Mouse (Mus musculus): ENCODE data around the gene 9430097D07Rik.

Gene 9430097D07Rik

DNA sequence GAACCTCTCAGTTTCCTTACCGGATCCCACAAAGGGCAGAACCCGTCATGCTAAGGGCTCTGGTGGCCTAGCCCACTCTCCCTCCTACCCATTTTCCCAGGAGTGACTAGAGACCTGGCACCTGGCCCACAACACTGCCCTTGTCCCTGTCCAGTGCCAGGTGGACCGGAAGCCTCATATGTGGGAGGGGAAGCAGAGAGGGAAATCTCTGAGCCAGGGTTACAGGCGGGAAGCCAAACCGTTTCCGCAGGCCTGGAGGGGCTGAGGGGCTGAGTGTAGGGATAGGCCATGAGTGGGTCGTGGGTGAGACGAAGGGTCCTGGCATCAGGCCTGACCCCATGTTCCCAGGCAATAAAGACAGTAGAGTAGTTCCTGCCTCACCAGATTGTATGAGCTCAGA lies 23.0 kb upstream of the 9430097D07Rik start:
- in situ Hi-C loops (cut with MboI; ENCODE audit: unreplicated experiment in 2 of 2): loop anchor here in 1 of 2 experiments (25.0 kb wide), 1 partner anchor 89 kb away; no protein-coding TSS in a partner anchor

DNA sequence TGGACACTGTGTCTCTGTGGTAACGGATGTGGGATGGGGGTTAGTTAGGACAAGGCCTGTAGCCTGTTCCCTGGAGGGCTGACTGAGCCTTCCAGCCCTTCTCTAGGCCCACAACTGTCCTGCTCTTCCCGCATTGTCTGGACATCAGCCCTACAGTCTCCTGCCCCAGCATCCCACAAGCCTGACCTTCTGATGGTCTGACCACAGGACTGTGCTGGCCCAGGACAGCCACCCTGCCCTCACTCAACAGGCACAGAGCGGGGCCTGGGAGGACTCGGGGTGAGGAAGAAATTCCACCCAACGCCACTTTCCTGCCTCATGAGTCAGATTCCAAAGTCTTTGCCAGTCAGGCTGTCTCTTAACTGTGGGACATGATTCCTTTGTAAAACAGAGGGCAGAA lies 22.2 kb upstream of the 9430097D07Rik start:
- in situ Hi-C loops (cut with MboI; ENCODE audit: unreplicated experiment in 2 of 2): loop anchor here in 1 of 2 experiments (25.0 kb wide), 1 partner anchor 90 kb away; no protein-coding TSS in a partner anchor

GRCm38 (mm10) chr2:32597248-32597647 lies 21.8 kb upstream of the 9430097D07Rik start:
- in situ Hi-C loops (cut with MboI; ENCODE audit: unreplicated experiment in 2 of 2): loop anchor here in 1 of 2 experiments (25.0 kb wide), 1 partner anchor 90 kb away; no protein-coding TSS in a partner anchor

GRCm38 (mm10) chr2:32596725-32597124 lies 21.2 kb upstream of the 9430097D07Rik start:
- in situ Hi-C loops (cut with MboI; ENCODE audit: unreplicated experiment in 2 of 2): loop anchor here in 1 of 2 experiments (25.0 kb wide), 1 partner anchor 91 kb away; no protein-coding TSS in a partner anchor

- in situ Hi-C loops (cut with MboI; ENCODE audit: unreplicated experiment in 2 of 2): loop anchor here in 1 of 2 experiments (25.0 kb wide), 1 partner anchor 96 kb away; no protein-coding TSS in a partner anchor
Measured at GRCm38 (mm10) chr2:32591249-32591648, 15.8 kb upstream of the 9430097D07Rik start.

- in situ Hi-C loops (cut with MboI; ENCODE audit: unreplicated experiment in 2 of 2): loop anchor here in 1 of 2 experiments (25.0 kb wide), 1 partner anchor 97 kb away; no protein-coding TSS in a partner anchor
Measured at GRCm38 (mm10) chr2:32590224-32590623, 14.7 kb upstream of the 9430097D07Rik start.

DNA sequence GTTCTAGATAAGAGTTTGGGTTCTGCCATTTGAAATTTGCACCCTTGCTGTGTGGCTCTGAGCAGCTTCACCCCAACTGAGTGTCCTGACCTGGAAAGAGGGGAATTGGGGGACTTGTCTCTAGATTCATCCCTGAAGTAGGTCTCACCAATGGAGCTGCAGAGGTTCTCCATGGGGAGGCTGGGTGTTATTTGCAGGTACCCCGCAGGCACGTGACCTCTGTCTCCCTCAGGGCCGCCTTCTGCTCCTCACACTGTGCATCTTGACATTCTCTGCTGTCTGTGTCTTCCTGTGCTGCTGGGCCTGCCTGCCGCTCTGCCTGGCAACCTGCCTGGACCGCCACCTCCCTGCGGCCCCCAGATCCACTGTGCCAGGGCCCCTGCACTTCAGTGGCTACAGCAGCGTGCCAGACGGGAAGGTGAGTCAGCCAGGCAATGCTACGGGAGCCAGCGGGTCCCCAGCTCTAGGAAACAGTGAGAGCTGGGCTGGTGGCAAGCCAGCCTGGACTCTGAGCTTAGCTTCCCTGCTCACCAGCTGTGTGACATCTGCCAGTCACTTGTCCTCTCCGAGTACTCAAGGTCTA lies 13.8 kb upstream of the 9430097D07Rik start:
- in situ Hi-C loops (cut with MboI; ENCODE audit: unreplicated experiment in 2 of 2): loop anchor here in 1 of 2 experiments (25.0 kb wide), 1 partner anchor 98 kb away; no protein-coding TSS in a partner anchor

DNA sequence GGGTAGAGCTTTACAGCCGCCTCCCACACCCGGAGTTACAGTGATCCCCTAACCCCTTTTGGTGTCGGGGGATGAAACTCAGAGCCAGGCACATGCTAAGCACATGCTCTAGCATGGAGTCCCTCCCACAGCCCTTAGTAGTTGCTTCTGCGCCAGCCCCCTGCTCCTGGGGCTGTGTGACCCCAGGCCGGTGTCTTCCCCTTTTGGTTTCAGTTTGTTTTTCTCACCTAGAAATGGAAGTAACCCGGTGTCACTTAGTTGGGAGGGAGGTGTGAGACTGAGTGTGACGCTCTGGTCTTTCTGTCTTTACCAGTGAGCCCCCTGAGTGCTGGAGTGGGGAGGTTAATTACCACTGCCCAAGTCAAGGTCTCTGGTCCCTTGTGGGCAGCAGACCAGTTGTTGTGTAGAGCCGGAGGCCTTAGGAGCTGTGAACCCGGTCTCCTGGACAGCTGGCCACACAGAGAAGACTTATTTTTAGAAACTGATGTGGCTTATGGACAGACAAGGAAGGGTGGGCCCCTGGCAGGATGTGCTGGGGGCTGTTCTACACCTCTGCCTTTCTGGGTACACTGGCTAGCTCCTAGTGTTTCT lies 12.3 kb upstream of the 9430097D07Rik start:
- in situ Hi-C loops (cut with MboI; ENCODE audit: unreplicated experiment in 2 of 2): loop anchor here in 1 of 2 experiments (25.0 kb wide), 1 partner anchor 99 kb away; no protein-coding TSS in a partner anchor

DNA sequence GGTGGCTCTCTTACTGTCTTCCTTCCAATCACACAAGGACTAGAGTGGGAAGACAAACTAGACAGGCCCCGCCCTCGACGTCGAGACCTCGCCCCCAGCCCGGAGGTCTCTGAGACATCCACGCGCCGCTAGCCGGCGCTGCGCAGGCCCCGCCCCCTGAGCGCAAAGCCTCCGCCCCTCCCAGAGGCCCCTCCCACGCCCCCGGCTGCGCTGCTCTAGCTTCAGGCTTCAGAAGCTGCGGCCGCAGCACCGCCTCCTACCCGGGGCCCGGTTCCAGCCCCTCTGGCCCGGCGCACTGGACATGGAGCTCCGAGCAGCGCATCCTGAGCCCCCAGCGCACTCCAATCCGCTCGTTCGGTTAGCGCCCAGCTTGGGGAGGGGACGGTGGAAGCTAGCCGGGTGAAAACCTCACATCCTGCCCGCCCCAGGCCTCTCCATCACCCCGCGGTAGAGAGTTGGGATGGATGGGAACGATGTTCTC lies 11.4 kb upstream of the 9430097D07Rik start, which contains the start of gene St6galnac4:
Gene St6galnac4 (plus strand): TSS at position 225 of the 481 bp plus-strand sequence.
- in situ Hi-C loops (cut with MboI; ENCODE audit: unreplicated experiment in 2 of 2): loop anchor here in 1 of 2 experiments (25.0 kb wide), 1 partner anchor 100 kb away; no protein-coding TSS in a partner anchor

GRCm38 (mm10) chr2:32585149-32585714 lies 9.7 kb upstream of the 9430097D07Rik start:
- in situ Hi-C loops (cut with MboI; ENCODE audit: unreplicated experiment in 2 of 2): loop anchor here in 1 of 2 experiments (25.0 kb wide), 1 partner anchor 102 kb away; no protein-coding TSS in a partner anchor

DNA sequence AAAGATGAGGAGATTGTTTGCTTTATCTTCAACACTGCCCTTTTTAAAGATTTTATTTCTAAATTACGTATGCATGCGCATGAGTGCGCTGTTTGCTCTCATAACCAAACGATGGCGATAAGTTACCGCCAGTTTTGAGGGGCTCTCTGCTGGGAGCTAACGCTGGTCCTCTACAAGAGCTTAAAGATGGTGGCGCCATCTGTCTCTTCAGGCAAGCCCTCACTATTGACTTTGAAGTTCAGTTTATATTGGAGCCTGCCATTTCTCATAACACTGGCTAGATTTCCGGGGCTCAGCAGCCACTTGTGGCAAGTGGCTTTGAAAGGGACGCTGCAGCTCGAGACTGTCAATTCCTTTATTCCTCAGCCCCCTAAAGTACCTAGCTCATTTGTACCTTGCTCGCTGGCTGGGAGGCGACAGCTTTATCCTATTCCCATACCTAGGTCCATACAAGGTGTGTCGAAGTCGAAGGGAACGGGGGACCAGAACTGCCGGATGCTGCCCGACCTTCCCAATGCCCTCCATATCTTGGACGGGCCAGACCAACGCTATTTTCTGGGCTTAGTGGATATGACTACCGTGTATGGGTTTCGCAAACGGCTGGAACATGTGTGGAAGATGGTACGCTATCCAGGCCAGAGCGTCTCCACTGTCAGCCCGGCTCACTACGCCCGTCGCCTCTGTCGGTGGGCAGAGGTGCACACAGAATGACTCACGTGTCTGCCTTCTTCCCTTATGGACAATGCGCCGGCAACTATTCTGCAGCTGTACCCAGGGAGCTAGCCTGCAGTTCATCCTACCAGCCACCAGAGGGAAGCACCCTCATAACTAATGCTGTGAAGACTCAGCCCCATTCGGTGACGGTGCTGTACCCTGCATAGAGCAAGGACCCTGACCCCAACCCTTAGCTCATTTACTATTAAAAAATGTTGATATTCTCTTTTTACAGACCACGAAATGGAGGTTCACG lies 7.6 kb upstream of the 9430097D07Rik start:
- in situ Hi-C loops (cut with MboI; ENCODE audit: unreplicated experiment in 2 of 2): loop anchor here in 1 of 2 experiments (25.0 kb wide), 1 partner anchor 104 kb away; no protein-coding TSS in a partner anchor

DNA sequence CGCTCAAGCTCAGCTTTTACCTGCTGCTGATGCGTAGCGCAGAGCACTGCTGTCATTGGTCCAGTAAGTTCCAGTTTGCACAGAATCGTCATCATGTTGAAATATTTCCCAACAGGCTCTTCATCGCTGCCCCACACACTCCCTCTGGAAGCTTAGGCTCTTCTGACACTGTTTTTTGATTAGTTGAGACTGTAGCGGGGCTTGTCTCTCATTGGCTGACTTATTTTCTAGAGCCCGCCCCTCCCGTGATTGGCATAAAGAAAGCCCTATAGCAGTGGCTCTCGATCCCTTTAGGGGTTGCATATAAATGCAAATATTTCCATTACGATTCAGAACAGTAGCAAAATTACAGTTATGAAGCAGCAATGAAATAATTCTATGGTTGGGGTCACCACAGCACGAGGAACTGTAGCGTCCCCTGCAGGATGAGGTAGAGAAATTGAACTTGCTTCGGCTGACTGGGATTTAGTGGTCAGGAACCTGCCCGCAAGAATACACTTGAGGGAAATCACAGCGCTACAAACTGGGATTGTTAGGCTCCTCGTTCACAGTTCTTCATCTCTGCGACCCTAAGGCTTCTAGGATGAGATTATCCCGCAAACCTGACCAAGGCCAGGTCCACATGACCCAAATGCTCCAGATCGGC lies 6.1 kb upstream of the 9430097D07Rik start:
- in situ Hi-C loops (cut with MboI; ENCODE audit: unreplicated experiment in 2 of 2): loop anchor here in 1 of 2 experiments (25.0 kb wide), 1 partner anchor 106 kb away; no protein-coding TSS in a partner anchor

GRCm38 (mm10) chr2:32578146-32579046 lies 2.9 kb upstream of the 9430097D07Rik start:
- in situ Hi-C loops (cut with MboI; ENCODE audit: unreplicated experiment in 2 of 2): loop anchor here in 1 of 2 experiments (25.0 kb wide), 1 partner anchor 109 kb away; no protein-coding TSS in a partner anchor

- in situ Hi-C loops (cut with MboI; ENCODE audit: unreplicated experiment in 2 of 2): loop anchor here in 1 of 2 experiments (25.0 kb wide), 1 partner anchor 111 kb away; no protein-coding TSS in a partner anchor
Measured at GRCm38 (mm10) chr2:32576532-32576931, 1.0 kb upstream of the 9430097D07Rik start.

DNA sequence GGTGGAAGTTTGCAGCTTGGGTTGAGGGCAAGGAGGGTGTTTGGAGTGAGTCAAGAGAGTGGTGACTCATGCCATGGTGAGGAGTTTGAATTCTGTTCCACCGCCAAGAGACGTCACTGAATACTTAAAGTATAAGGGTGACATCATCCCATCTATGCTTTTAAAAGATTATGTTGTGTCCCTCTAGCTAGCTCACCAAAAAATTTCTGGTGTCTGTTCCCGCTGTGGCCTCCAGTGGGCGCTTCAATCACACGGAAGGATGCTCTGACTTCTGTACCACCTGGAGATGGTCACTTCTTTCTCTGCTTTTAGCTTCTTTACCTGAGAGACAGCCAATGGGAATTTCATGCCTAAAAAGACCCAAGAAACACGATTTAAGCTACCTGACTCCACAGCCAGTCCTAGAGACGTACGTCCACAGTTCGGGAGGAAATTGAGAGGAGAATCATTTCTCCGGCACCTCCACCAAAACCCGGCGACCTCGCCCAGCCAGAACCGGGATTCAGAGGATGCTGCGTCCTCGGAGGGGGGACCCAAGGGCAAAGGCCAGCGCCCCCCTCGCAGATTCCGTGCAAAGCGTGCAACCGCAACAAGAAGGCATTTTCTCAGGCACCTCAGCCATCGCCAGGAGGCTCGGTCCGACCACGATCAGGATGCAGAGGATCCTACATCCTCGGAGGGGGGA lies 441 bp downstream of the 9430097D07Rik start:
- in situ Hi-C loops (cut with MboI; ENCODE audit: unreplicated experiment in 2 of 2): loop anchor here in 1 of 2 experiments (25.0 kb wide), 1 partner anchor 112 kb away; no protein-coding TSS in a partner anchor

DNA sequence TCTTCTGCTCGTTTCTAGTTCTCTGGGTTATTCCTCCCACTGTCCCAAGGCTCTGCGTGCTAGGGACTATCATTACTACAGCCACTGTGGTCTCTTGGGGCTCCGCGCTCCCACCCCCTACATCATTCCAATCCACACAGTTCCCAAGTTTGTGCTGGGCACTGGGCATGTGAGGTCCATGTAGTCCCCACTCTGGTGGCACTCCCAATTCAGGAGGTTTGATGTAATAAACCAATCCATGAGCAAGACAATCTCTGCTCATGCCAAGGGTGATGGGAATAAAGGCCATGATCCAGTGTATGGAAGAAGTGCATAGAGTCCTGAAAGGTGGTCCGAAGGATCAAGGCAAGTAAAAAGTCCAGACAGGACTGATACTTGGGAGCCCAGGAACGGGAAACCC lies 987 bp downstream of the 9430097D07Rik start, which contains the start of gene Pip5kl1:
Gene Pip5kl1 (plus strand): TSS at position 301 of the 400 bp plus-strand sequence.
- in situ Hi-C loops (cut with MboI; ENCODE audit: unreplicated experiment in 2 of 2): no loop called here

DNA sequence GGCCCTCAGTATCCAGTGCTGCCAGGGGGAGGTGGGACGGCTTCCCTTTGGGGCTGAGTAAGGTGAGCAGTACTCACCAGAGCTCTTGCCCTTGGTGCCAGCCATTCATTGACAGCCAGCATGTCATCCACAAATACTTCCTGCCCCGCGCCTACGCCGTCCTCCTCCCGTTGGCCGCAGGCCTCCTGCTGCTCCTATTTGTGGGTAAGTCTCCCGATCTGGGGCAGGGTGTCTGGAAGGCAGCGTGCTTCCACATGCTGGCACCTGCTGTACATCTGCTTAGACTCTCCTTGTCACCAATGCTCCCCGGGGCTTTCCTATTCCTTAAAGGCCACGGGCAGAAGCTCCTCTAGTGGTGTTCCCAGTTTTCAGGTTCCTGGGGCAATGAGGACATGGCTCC lies 3.3 kb downstream of the 9430097D07Rik start:
- in situ Hi-C loops (cut with MboI; ENCODE audit: unreplicated experiment in 2 of 2): no loop called here
